Mouse (Mus musculus): ENCODE measurements around the gene Mark3.

DNA sequence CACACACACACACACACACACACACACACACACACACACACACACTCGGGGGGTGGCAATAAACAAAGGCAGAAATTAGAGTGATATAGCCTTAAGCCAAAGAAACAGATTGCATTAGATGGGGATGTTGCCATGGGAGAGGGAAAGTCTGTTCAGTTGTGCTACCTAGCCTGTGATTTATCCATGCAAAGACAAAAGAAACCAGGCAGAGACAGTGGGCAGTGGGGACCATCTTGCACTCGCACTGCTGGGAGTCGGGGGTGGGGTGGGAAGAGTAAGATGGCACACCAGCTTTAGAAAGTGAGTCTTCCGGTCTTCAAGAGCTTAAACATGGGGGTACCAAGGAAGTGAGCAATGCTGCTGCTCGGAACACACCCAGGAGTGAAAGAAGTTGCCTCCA, 14.0 kb upstream of the Mark3 start:
- TF ChIP-seq NRF1 (IDR thresholded peaks at IDR 0.05; ENCODE audit: low read depth, low read length) (no peak), POLR2A (IDR thresholded peaks at IDR 0.05; ENCODE audit: low read depth, low read length) (no peak)
